In the genomic region with DNA sequence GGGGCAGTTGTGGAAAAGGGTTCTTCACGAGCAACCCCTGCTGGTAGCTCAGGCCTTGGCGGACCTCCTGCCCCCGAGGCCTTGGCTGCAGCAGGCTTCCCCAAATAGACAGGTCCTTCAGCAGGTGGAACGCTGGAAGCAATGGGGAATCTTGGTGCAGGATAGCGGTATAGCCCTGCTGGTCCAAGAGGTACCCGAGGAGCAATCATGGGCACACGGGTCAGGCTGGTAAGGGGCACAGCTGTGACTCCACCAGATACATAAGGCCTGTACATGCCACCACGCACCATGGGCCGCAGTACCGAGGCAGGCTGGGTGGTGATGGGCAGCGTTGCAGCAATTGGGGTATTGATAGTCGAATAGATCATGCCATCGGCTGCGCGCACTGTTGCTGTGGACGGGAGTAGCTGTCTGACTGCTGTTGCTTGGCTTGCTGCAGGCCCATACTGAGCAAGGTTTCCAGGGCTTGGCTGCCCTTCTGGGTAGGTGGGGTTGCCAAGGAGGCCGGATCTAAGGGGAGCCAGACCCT, we compare ENCODE assay signal across 9 mouse cellular contexts. TPM values are rescaled to one million over a fixed set of nuclear protein-coding genes. Genes with fewer than 3 reads are reported as not detected.
DNase-seq lines count a peak whose midpoint lies in the region; ATAC-seq and TF ChIP-seq lines count a peak whose summit lies in the region.
"Had no signal": no experiment of that assay in that cellular context is flagged by ENCODE, and none has a peak within 500 bp of the region (broad histone marks: within the 10 kb centered on the region; RNA-seq: fewer than 3 reads in every experiment).

No protein-coding gene starts in this region.

- no peak for TF ChIP-seq POLR2A in limb, embryonic 14.5 days (IDR thresholded peaks at IDR 0.05; ENCODE audit: borderline replicate concordance, extremely low read depth, insufficient read depth, insufficient read length)

- no peak for TF ChIP-seq CTCF in lung, postnatal 0 days (IDR thresholded peaks at IDR 0.05)

- no peak overlapping the region for H3K27ac ChIP-seq in forebrain, embryonic 11.5 days (ENCODE audit: low read depth, low read length)
- H3K27ac ChIP-seq in forebrain, embryonic 15.5 days (replicated peaks): no peak overlapping the region
- H3K27ac ChIP-seq in lung, postnatal 0 days (ENCODE audit: low read length): no peak overlapping the region
- H3K27ac ChIP-seq in limb, embryonic 14.5 days (replicated peaks; ENCODE audit: low read depth, low read length): no peak overlapping the region
- no peak overlapping the region for H3K27ac ChIP-seq in stomach, embryonic 14.5 days (ENCODE audit: low read length)

- no peak for ATAC-seq in forebrain, embryonic 11.5 days (replicated peaks; ENCODE audit: low FRiP score)
- no peak for ATAC-seq in forebrain, embryonic 15.5 days (replicated peaks)
- ATAC-seq in lung, postnatal 0 days: no peak
- 0 out of 2 replicates have a peak, but pooled peaks have one; percentile 7 for ATAC-seq in limb, embryonic 14.5 days (ENCODE audit: low FRiP score, low read depth)
- ATAC-seq in stomach, embryonic 14.5 days (ENCODE audit: insufficient number of reproducible peaks, insufficient read depth, low FRiP score, low read depth): no peak
- no peak for ATAC-seq in megakaryocyte-erythroid progenitor cell, adult 5-6 weeks (replicated peaks; ENCODE audit: low FRiP score, low TSS enrichment, poor library complexity, severe bottlenecking)

- peak overlapping the region; percentile 43; the same call in 1 of the 2 replicates for H3K4me2 ChIP-seq in forebrain, embryonic 11.5 days (ENCODE audit: low read depth, low read length, severe bottlenecking)
- H3K4me2 ChIP-seq in forebrain, embryonic 15.5 days (replicated peaks): no peak overlapping the region
- peak overlapping the region; percentile 43 for H3K4me2 ChIP-seq in lung, postnatal 0 days (replicated peaks; ENCODE audit: low read depth, low read length)
- peak overlapping the region; percentile 52 for H3K4me2 ChIP-seq in limb, embryonic 14.5 days (replicated peaks; ENCODE audit: low read depth, low read length, severe bottlenecking)
- peak overlapping the region; percentile 57 for H3K4me2 ChIP-seq in stomach, embryonic 14.5 days (replicated peaks; ENCODE audit: low read depth, low read length)

- H3K4me1 ChIP-seq in forebrain, embryonic 11.5 days (replicated peaks; ENCODE audit: control insufficient read depth, insufficient read depth, low read length): peaks cover 5% of the 10 kb centered on the region; the same call in 1 of the 2 replicates
- H3K4me1 ChIP-seq in forebrain, embryonic 15.5 days: peaks cover 7% of the 10 kb centered on the region; the same call in 1 of the 2 replicates
- peaks cover 7% of the 10 kb centered on the region for H3K4me1 ChIP-seq in lung, postnatal 0 days (ENCODE audit: insufficient read depth, low read depth, low read length)
- peaks cover 9% of the 10 kb centered on the region for H3K4me1 ChIP-seq in limb, embryonic 14.5 days (ENCODE audit: control insufficient read depth, insufficient read depth, low read length)
- peaks cover 12% of the 10 kb centered on the region for H3K4me1 ChIP-seq in stomach, embryonic 14.5 days (ENCODE audit: control insufficient read depth, insufficient read depth, low read length)

- H3K9ac ChIP-seq in forebrain, embryonic 11.5 days (ENCODE audit: low read length): peak overlapping the region; percentile 32
- no peak overlapping the region for H3K9ac ChIP-seq in forebrain, embryonic 15.5 days (replicated peaks)
- no peak overlapping the region for H3K9ac ChIP-seq in lung, postnatal 0 days (replicated peaks; ENCODE audit: low read depth)
- peak overlapping the region; percentile 61 for H3K9ac ChIP-seq in limb, embryonic 14.5 days (ENCODE audit: low read depth, low read length, severe bottlenecking)
- H3K9ac ChIP-seq in stomach, embryonic 14.5 days (replicated peaks; ENCODE audit: low read depth, low read length): peak overlapping the region; percentile 23; the same call in 1 of the 2 replicates

- no peaks in the 10 kb centered on the region for H3K27me3 ChIP-seq in forebrain, embryonic 11.5 days (ENCODE audit: control insufficient read depth, insufficient read depth, low read length)
- no peaks in the 10 kb centered on the region for H3K27me3 ChIP-seq in forebrain, embryonic 15.5 days
- no peaks in the 10 kb centered on the region for H3K27me3 ChIP-seq in lung, postnatal 0 days (replicated peaks; ENCODE audit: insufficient read depth, low read length)
- no peaks in the 10 kb centered on the region for H3K27me3 ChIP-seq in limb, embryonic 14.5 days (ENCODE audit: control insufficient read depth, insufficient read depth, low read length)
- no peaks in the 10 kb centered on the region for H3K27me3 ChIP-seq in stomach, embryonic 14.5 days (ENCODE audit: control insufficient read depth, insufficient read depth, low read length)

- TF ChIP-seq EP300 in lung, postnatal 0 days (IDR thresholded peaks at IDR 0.05): no peak

- H3K4me3 ChIP-seq in forebrain, embryonic 11.5 days (ENCODE audit: low read depth, low read length): no peak overlapping the region
- H3K4me3 ChIP-seq in forebrain, embryonic 15.5 days: no peak overlapping the region
- no peak overlapping the region for H3K4me3 ChIP-seq in lung, postnatal 0 days (ENCODE audit: low read depth, low read length)
- peak overlapping the region; percentile 26 for H3K4me3 ChIP-seq in limb, embryonic 14.5 days (replicated peaks; ENCODE audit: low read length)
- peak overlapping the region; percentile 24; the same call in 1 of the 2 replicates for H3K4me3 ChIP-seq in stomach, embryonic 14.5 days (ENCODE audit: low read depth, low read length)

- 71% methylated on average over 17 of the region's 17 CpGs for WGBS in forebrain, embryonic 11.5 days
- WGBS in forebrain, embryonic 15.5 days: 78% methylated on average over 17 of the region's 17 CpGs
- 66% methylated on average over 17 of the region's 17 CpGs for WGBS in lung, postnatal 0 days
- 75% methylated on average over 17 of the region's 17 CpGs for WGBS in limb, embryonic 14.5 days
- WGBS in stomach, embryonic 14.5 days: 72% methylated on average over 17 of the region's 17 CpGs

- H3K36me3 ChIP-seq in forebrain, embryonic 11.5 days (ENCODE audit: control insufficient read depth, insufficient read depth, low read length): no peaks in the 10 kb centered on the region; the same call in 1 of the 2 replicates
- H3K36me3 ChIP-seq in forebrain, embryonic 15.5 days: peaks cover 54% of the 10 kb centered on the region
- no peaks in the 10 kb centered on the region for H3K36me3 ChIP-seq in lung, postnatal 0 days (ENCODE audit: insufficient read depth, low read length)
- no peaks in the 10 kb centered on the region for H3K36me3 ChIP-seq in limb, embryonic 14.5 days (ENCODE audit: control insufficient read depth, insufficient read depth, low read length)
- H3K36me3 ChIP-seq in stomach, embryonic 14.5 days (ENCODE audit: control insufficient read depth, insufficient read depth, low read length): no peaks in the 10 kb centered on the region

- no peak for DNase-seq in forebrain, embryonic 11.5 days (ENCODE audit: low spot score)
- DNase-seq in lung, postnatal 0 days (ENCODE audit: low spot score): no peak
- DNase-seq in lung, postnatal 25 days (ENCODE audit: low spot score): no peak
- DNase-seq in limb, embryonic 14.5 days (ENCODE audit: low spot score): no peak
- no peak for DNase-seq in thymus, adult 18-20 months
- DNase-seq: adrenal gland, postnatal 25 days had no signal

- H3K9me3 ChIP-seq in forebrain, embryonic 11.5 days (ENCODE audit: control insufficient read depth, low read length): no peaks in the 10 kb centered on the region
- no peaks in the 10 kb centered on the region for H3K9me3 ChIP-seq in forebrain, embryonic 15.5 days
- H3K9me3 ChIP-seq in lung, postnatal 0 days (ENCODE audit: low read length): no peaks in the 10 kb centered on the region
- no peaks in the 10 kb centered on the region for H3K9me3 ChIP-seq in limb, embryonic 14.5 days (ENCODE audit: control insufficient read depth, low read length)
- peaks cover 5% of the 10 kb centered on the region; the same call in 1 of the 2 replicates for H3K9me3 ChIP-seq in stomach, embryonic 14.5 days (ENCODE audit: control insufficient read depth, low read depth, low read length)

RNA-seq across cellular contexts. Expression of gene Apeh, which starts 17.3 kb away (rescaled TPM):
- polyA plus RNA-seq in forebrain, embryonic 11.5 days (2014; fragmentation: Nextera tagmentation; extraction: Ambion mirVana): 53.3 and 61.5 TPM in 2 replicates
- polyA plus RNA-seq in forebrain, embryonic 15.5 days (2015; fragmentation: Nextera tagmentation; extraction: Ambion mirVana): 42.3 and 50.5 TPM in 2 replicates
- 29.3 and 34.6 TPM in 2 replicates for polyA plus RNA-seq in lung, postnatal 0 days (2015; fragmentation: Nextera tagmentation; extraction: Ambion mirVana)
- 55.6 and 64.6 TPM in 2 replicates for polyA plus RNA-seq in limb, embryonic 14.5 days (2012; rRNA removed)
- polyA plus RNA-seq in limb, embryonic 14.5 days (2014; fragmentation: Nextera tagmentation; extraction: Ambion mirVana): 38.6 and 41.3 TPM in 2 replicates
- polyA plus RNA-seq in stomach, embryonic 14.5 days (2014; fragmentation: Nextera tagmentation; extraction: Ambion mirVana): 52.2 and 58.0 TPM in 2 replicates
- 162 and 202 TPM in 2 replicates for total RNA-seq in megakaryocyte-erythroid progenitor cell, adult 5-6 weeks (2014; fragmentation: Nextera tagmentation)
- 119 and 214 TPM in 2 replicates for total RNA-seq in megakaryocyte-erythroid progenitor cell, adult 5-6 weeks (2017)

RNA-seq across cellular contexts. Expression of gene Rnf123, which starts 28.5 kb away (rescaled TPM):
- polyA plus RNA-seq in forebrain, embryonic 11.5 days (2014; fragmentation: Nextera tagmentation; extraction: Ambion mirVana): 34.7 and 37.0 TPM in 2 replicates
- 45.4 and 49.0 TPM in 2 replicates for polyA plus RNA-seq in forebrain, embryonic 15.5 days (2015; fragmentation: Nextera tagmentation; extraction: Ambion mirVana)
- polyA plus RNA-seq in lung, postnatal 0 days (2015; fragmentation: Nextera tagmentation; extraction: Ambion mirVana): 19.7 and 20.4 TPM in 2 replicates
- 67.9 and 89.0 TPM in 2 replicates for polyA plus RNA-seq in limb, embryonic 14.5 days (2012; rRNA removed)
- polyA plus RNA-seq in limb, embryonic 14.5 days (2014; fragmentation: Nextera tagmentation; extraction: Ambion mirVana): 32.4 and 33.0 TPM in 2 replicates
- polyA plus RNA-seq in stomach, embryonic 14.5 days (2014; fragmentation: Nextera tagmentation; extraction: Ambion mirVana): 31.1 and 33.5 TPM in 2 replicates
- 140 and 141 TPM in 2 replicates for total RNA-seq in megakaryocyte-erythroid progenitor cell, adult 5-6 weeks (2014; fragmentation: Nextera tagmentation)
- total RNA-seq in megakaryocyte-erythroid progenitor cell, adult 5-6 weeks (2017): 41.2 and 65.5 TPM in 2 replicates

RNA-seq across cellular contexts. Expression of gene Mst1, which starts 31.4 kb away (rescaled TPM):
- 0.28 and 0.56 TPM in 2 replicates for polyA plus RNA-seq in forebrain, embryonic 11.5 days (2014; fragmentation: Nextera tagmentation; extraction: Ambion mirVana)
- polyA plus RNA-seq in forebrain, embryonic 15.5 days (2015; fragmentation: Nextera tagmentation; extraction: Ambion mirVana): 0.37 TPM in 1 of 2 replicates, not detected in the other
- 0.62 and 1.1 TPM in 2 replicates for polyA plus RNA-seq in lung, postnatal 0 days (2015; fragmentation: Nextera tagmentation; extraction: Ambion mirVana)
- polyA plus RNA-seq in limb, embryonic 14.5 days (2012; rRNA removed): 0.93 and 1.1 TPM in 2 replicates
- 1.3 and 1.6 TPM in 2 replicates for polyA plus RNA-seq in limb, embryonic 14.5 days (2014; fragmentation: Nextera tagmentation; extraction: Ambion mirVana)
- polyA plus RNA-seq in stomach, embryonic 14.5 days (2014; fragmentation: Nextera tagmentation; extraction: Ambion mirVana): 3.7 and 4.4 TPM in 2 replicates
- not detected in 2 replicates for total RNA-seq in megakaryocyte-erythroid progenitor cell, adult 5-6 weeks (2014; fragmentation: Nextera tagmentation)
- total RNA-seq in megakaryocyte-erythroid progenitor cell, adult 5-6 weeks (2017): 0.30 TPM in 1 of 2 replicates, not detected in the other

RNA-seq across cellular contexts. Expression of gene Amigo3, which starts 58.7 kb away (rescaled TPM):
- polyA plus RNA-seq in forebrain, embryonic 11.5 days (2014; fragmentation: Nextera tagmentation; extraction: Ambion mirVana): 2.4 and 2.7 TPM in 2 replicates
- 3.2 and 3.4 TPM in 2 replicates for polyA plus RNA-seq in forebrain, embryonic 15.5 days (2015; fragmentation: Nextera tagmentation; extraction: Ambion mirVana)
- 1.6 and 1.7 TPM in 2 replicates for polyA plus RNA-seq in lung, postnatal 0 days (2015; fragmentation: Nextera tagmentation; extraction: Ambion mirVana)
- 5.0 and 6.8 TPM in 2 replicates for polyA plus RNA-seq in limb, embryonic 14.5 days (2012; rRNA removed)
- 4.7 and 4.8 TPM in 2 replicates for polyA plus RNA-seq in limb, embryonic 14.5 days (2014; fragmentation: Nextera tagmentation; extraction: Ambion mirVana)
- polyA plus RNA-seq in stomach, embryonic 14.5 days (2014; fragmentation: Nextera tagmentation; extraction: Ambion mirVana): 3.1 TPM in 2 replicates
- total RNA-seq in megakaryocyte-erythroid progenitor cell, adult 5-6 weeks (2014; fragmentation: Nextera tagmentation): 0.92 TPM in 1 of 2 replicates, not detected in the other
- total RNA-seq in megakaryocyte-erythroid progenitor cell, adult 5-6 weeks (2017): 1.1 and 3.1 TPM in 2 replicates

Comparison
In these comparisons a context has a peak if more than half of its experiments do, and no peak if none do; other contexts are left out.
1. H3K9ac ChIP-seq: peak in forebrain, embryonic 11.5 days (single experiment), limb, embryonic 14.5 days (single experiment) and stomach, embryonic 14.5 days (single experiment); none in forebrain, embryonic 15.5 days (single experiment) and lung, postnatal 0 days (single experiment).
2. H3K4me3 ChIP-seq: peak in limb, embryonic 14.5 days (single experiment) and stomach, embryonic 14.5 days (single experiment); none in forebrain, embryonic 11.5 days (single experiment), forebrain, embryonic 15.5 days (single experiment) and lung, postnatal 0 days (single experiment).